Mouse (Mus musculus): Measurements from ENCODE around the gene Aoc1.

GRCm38 (mm10) chr6:48954211-48954610, 81.5 kb downstream of the Aoc1 start:
- no peak for TF ChIP-seq POLR2A (IDR thresholded peaks at IDR 0.05; ENCODE audit: control insufficient read depth, low read depth, low read length)
- TF ChIP-seq CTCF (IDR thresholded peaks at IDR 0.05; ENCODE audit: control insufficient read depth, insufficient read depth, insufficient replicate concordance, low read depth, low read length) = no peak

All from testis, adult 2 months (tissue).